Mouse (Mus musculus) small intestine, adult 2 months (tissue): ENCODE measurements around the gene Antxrl. TPM values are rescaled to one million over a fixed set of nuclear protein-coding genes. Genes with fewer than 3 reads are reported as not detected.

ENCODE experiments used
- H3K27ac ChIP-seq: fragments of 200-500 bp; 2 replicates; pipeline ENCODE4 v1.5.1; 2012; ENCODE audit warnings: low read depth, low read length, control low read depth, inconsistent platforms; ENCODE audit not compliant: insufficient read depth
- H3K27me3 ChIP-seq: fragments of 200-500 bp; 2 replicates; pipeline ENCODE4 v1.6.1; 2012; ENCODE audit warnings: mild to moderate bottlenecking, moderate library complexity, low read length, inconsistent platforms; ENCODE audit not compliant: control insufficient read depth, insufficient read depth
- H3K36me3 ChIP-seq: fragments of 200-500 bp; 2 replicates; pipeline ENCODE4 v1.6.1; 2012; ENCODE audit warnings: mild to moderate bottlenecking, low read length, control low read depth, inconsistent platforms; ENCODE audit not compliant: control insufficient read depth, insufficient read depth
- H3K4me1 ChIP-seq: fragments of 200-500 bp; 2 replicates; pipeline ENCODE4 v1.6.1; 2012; ENCODE audit warnings: low read length, inconsistent platforms, mixed read lengths; ENCODE audit not compliant: control insufficient read depth, insufficient read depth, insufficient read length
- H3K4me3 ChIP-seq: fragments of 200-500 bp; 2 replicates; pipeline ENCODE4 v1.5.1; 2012; ENCODE audit warnings: low read depth, mild to moderate bottlenecking, control low read depth, inconsistent platforms, low read length, moderate library complexity
- CTCF ChIP-seq: fragments of 200-500 bp; IDR thresholded peaks from 2 replicates; pipeline ENCODE4 v1.5.1; 2012; ENCODE audit warnings: low read depth, mild to moderate bottlenecking, control low read depth, inconsistent platforms, low read length, moderate library complexity, mixed read lengths; ENCODE audit not compliant: insufficient replicate concordance, insufficient read length; ENCODE audit errors: extremely low read depth
- POLR2A ChIP-seq: fragments of 200-500 bp; IDR thresholded peaks from 2 replicates; pipeline ENCODE4 v1.6.1; 2012; ENCODE audit warnings: low read depth, mild to moderate bottlenecking, control low read depth, inconsistent platforms, low read length, moderate library complexity
- WGBS: fragments of 180-500 bp; shearing (Covaris S2); methylation state at CpG from one replicate; pipeline ENCODE4 v1.1.7; 2018; 5-methylcytosine and 5-hydroxymethylcytosine counted together
- polyA plus RNA-seq: library from polyadenylated mRNA; depleted of rRNA; stranded (reverse); fragments of >200 nt; gene quantifications from 2 replicates; pipeline ENCODE4 v1.2.3, GENCODE M21; 2012

Gene Antxrl
- polyA plus RNA-seq, 1 experiment: not detected

- H3K4me3 ChIP-seq: no peak overlapping the region
- no peak overlapping the region for H3K27ac ChIP-seq
- H3K4me1 ChIP-seq: no peaks in the 10 kb centered on the region
- peak; percentile 55; the same call in 1 of the 2 replicates for TF ChIP-seq CTCF
- no peak for TF ChIP-seq POLR2A
- H3K27me3 ChIP-seq: no peaks in the 10 kb centered on the region
- 15% methylated on average over 8 of the region's 8 CpGs for WGBS
- no peaks in the 10 kb centered on the region for H3K36me3 ChIP-seq
Measured at GRCm38 (mm10) chr14:34104892-34105291, 52.4 kb downstream of the Antxrl start.

- no peak overlapping the region for H3K4me3 ChIP-seq
- TF ChIP-seq POLR2A (no peak), CTCF (peak; percentile 57; the same call in 1 of the 2 replicates)
- no peaks in the 10 kb centered on the region for H3K27me3 ChIP-seq
- 57% methylated on average over 11 of the region's 12 CpGs for WGBS
- H3K4me1 ChIP-seq: no peaks in the 10 kb centered on the region
- no peaks in the 10 kb centered on the region for H3K36me3 ChIP-seq
- no peak overlapping the region for H3K27ac ChIP-seq
Measured at GRCm38 (mm10) chr14:34106389-34107062, 54.0 kb downstream of the Antxrl start.

GRCm38 (mm10) chr14:34107594-34107993 is 55.1 kb downstream of the Antxrl start:
- no peaks in the 10 kb centered on the region for H3K27me3 ChIP-seq
- WGBS: 60% methylated on average over 4 of the region's 4 CpGs
- no peaks in the 10 kb centered on the region for H3K36me3 ChIP-seq
- no peak overlapping the region for H3K27ac ChIP-seq
- no peaks in the 10 kb centered on the region for H3K4me1 ChIP-seq
- TF ChIP-seq CTCF (no peak), POLR2A (no peak)
- no peak overlapping the region for H3K4me3 ChIP-seq

- Histone ChIP-seq H3K27ac (no peak overlapping the region), H3K4me3 (no peak overlapping the region), H3K36me3 (no peaks in the 10 kb centered on the region), H3K4me1 (no peaks in the 10 kb centered on the region), H3K27me3 (no peaks in the 10 kb centered on the region)
- WGBS: 89% methylated on average over 4 of the region's 4 CpGs
- no peak for TF ChIP-seq POLR2A
- TF ChIP-seq CTCF: no peak
Measured at GRCm38 (mm10) chr14:34114311-34114710, 61.8 kb downstream of the Antxrl start.

GRCm38 (mm10) chr14:34119046-34119723 is 66.7 kb downstream of the Antxrl start:
- H3K36me3 ChIP-seq: no peaks in the 10 kb centered on the region
- TF ChIP-seq CTCF (no peak), POLR2A (no peak)
- WGBS: 73% methylated on average over 7 of the region's 7 CpGs

GRCm38 (mm10) chr14:34120016-34120910 is 67.8 kb downstream of the Antxrl start:
- H3K27ac ChIP-seq: no peak overlapping the region
- H3K27me3 ChIP-seq: no peaks in the 10 kb centered on the region
- 76% methylated on average over 12 of the region's 12 CpGs for WGBS
- no peaks in the 10 kb centered on the region for H3K36me3 ChIP-seq
- no peak overlapping the region for H3K4me3 ChIP-seq
- no peaks in the 10 kb centered on the region for H3K4me1 ChIP-seq
- no peak for TF ChIP-seq POLR2A
- TF ChIP-seq CTCF: no peak

More at GRCm38 (mm10) chr14:34119046-34119723, 66.7 kb downstream of the Antxrl start:
- Histone ChIP-seq H3K4me3 (no peak overlapping the region), H3K4me1 (no peaks in the 10 kb centered on the region), H3K27me3 (no peaks in the 10 kb centered on the region), H3K27ac (no peak overlapping the region)

- H3K36me3 ChIP-seq: no peaks in the 10 kb centered on the region
- no peak overlapping the region for H3K4me3 ChIP-seq
- 96% methylated on average over 3 of the region's 3 CpGs for WGBS
- TF ChIP-seq CTCF: no peak
- TF ChIP-seq POLR2A: no peak
- no peaks in the 10 kb centered on the region for H3K4me1 ChIP-seq
- no peak overlapping the region for H3K27ac ChIP-seq
- no peaks in the 10 kb centered on the region for H3K27me3 ChIP-seq
Measured at GRCm38 (mm10) chr14:34120923-34121351, 68.4 kb downstream of the Antxrl start.
